Mouse (Mus musculus) lung, adult 2 months (tissue): ENCODE data around the gene Cby1.

ENCODE experiments used
- CTCF ChIP-seq: fragments of 200-500 bp; IDR thresholded peaks from 2 replicates; pipeline ENCODE4 v1.5.1; 2011; ENCODE audit warnings: mild to moderate bottlenecking, low read length, control low read depth; ENCODE audit not compliant: insufficient read depth
- POLR2A ChIP-seq: fragments of 200-500 bp; IDR thresholded peaks from 2 replicates; pipeline ENCODE4 v1.6.1; 2011; ENCODE audit warnings: low read depth, mild to moderate bottlenecking, control low read depth, low read length, borderline replicate concordance; ENCODE audit errors: extremely low read depth

- TF ChIP-seq POLR2A (no peak), CTCF (no peak)
These were observed 36.5 kb downstream of the Cby1 start for GRCm38 (mm10) chr15:79695516-79695915.
